Mouse (Mus musculus) left cerebral cortex, postnatal 36 days (tissue): Measurements from ENCODE around the gene Nfatc2. TPM values are rescaled to one million over a fixed set of nuclear protein-coding genes. Genes with fewer than 3 reads are reported as not detected.

Source experiments
- DNase-seq, 2 experiments: peaks; one replicate each; pipeline ENCODE4 v3.0.0; 2021 to 2022; ENCODE audit warnings: low spot score in 2 of 2, mixed read lengths in 1 of 2
- intact Hi-C: fragments of 180-260 bp; cut with DNase I; formaldehyde crosslinking; loops from one replicate; pipeline ENCODE4 v1.15.1; 2025
- total RNA-seq, 2 experiments: library from RNA; stranded (reverse); gene quantifications; 2 replicates each; pipeline ENCODE4 v1.2.3; 2021

Gene Nfatc2
- total RNA-seq, 2 experiments from 2014 or later = 9.5 to 12.5 TPM

DNA sequence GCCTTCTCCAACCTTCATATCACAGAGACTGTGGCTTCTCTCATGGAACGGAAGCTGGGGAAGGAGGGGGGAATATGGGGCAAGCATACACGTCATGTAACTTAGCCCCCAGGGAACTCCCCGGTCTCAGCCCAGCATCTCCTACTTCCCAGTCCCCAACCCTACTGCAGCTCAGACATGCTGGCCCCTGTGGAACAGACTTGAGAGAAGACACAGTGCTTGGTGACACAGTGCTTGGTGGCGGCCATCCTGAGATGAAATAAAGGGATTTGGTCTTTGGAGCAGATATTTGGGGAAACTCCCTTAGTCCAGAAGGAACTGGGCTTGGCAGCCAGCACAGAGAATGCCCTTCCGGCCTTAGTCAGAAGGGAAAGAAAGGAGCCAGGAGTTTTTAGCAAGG lies 87.3 kb downstream of the Nfatc2 start:
- intact Hi-C loops = no loop called here
- no peak for DNase-seq

DNA sequence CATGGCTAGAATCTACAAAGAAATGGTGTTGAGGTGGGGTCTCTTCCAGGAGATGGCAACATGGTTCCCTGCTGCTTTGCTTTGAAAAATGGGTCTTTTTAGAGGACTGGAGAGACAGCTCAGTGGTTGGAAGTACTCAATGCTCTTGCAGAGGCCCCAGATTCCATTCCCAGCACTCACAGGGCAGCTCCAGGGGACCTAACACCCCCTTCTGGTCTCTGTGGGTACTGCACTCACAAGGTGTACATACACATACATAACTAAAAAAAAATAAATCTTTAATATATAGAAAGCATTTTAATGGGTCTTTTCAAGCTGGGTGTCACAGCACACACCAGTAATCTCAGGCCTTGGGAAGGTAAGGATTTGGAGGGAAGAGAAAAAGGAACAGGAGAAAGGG lies 89.9 kb downstream of the Nfatc2 start:
- no peak for DNase-seq
- intact Hi-C loops = no loop called here

- intact Hi-C loops = no loop called here
- DNase-seq = no peak
Observed at GRCm38 (mm10) chr2:168508469-168509198, 92.8 kb downstream of the Nfatc2 start.

DNA sequence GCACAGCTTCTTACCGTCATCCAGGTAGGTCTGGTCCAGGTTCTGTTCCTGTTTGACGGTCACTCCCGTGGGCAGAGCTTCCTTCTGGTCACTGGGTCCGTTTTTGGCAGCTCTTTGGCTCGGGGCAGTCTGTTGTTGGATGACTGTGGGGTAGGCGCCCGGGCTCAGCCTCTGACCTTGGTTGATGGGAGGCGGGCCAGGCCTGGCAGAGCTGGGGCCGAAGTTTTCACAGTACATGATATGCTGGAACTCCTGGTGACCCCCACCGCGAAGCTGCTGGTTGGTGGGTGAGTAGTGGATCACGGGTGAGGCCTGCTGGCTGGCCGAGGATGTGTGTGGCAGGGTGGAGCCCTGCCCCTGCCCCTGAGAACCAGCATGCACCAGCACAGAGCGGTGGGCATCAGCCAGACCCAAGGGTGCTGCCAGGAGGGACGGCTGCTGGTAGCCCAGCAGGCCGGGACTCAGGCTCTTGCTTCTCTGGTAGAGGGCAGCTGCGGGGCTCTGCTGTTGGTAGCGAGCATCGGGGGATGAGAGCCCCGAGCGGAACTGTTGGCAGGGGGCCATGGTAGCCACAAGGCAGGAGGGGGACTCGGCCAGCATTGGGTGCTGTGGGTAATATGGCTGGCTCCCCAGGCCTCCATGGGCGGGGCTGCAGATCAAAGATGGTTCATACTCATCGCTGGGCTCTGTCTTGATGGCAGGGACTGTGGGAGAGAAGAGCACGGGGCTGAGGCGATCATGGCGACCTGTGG lies 96.8 kb downstream of the Nfatc2 start:
- DNase-seq = no peak
- intact Hi-C loops = no loop called here

DNA sequence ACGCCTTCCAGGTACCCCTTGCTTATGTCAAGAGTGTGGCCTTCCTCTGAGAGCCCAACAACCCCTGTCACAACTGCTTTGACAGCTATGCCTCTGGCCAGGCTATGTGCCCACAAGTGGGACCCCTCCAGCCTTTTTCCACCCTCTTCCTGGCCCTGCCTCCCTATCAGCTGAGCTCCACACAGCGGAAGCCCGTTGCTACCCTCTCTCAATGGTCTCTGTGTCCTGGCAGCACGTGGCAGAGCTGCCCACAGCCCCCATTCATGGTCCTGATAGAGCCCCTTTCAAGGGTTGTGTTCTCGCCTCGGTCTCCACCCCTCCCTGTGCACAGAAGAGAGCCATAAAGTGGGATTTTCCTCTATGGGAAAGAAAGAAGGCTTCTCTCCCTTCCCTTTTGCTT lies 97.7 kb downstream of the Nfatc2 start:
- intact Hi-C loops = no loop called here

DNA sequence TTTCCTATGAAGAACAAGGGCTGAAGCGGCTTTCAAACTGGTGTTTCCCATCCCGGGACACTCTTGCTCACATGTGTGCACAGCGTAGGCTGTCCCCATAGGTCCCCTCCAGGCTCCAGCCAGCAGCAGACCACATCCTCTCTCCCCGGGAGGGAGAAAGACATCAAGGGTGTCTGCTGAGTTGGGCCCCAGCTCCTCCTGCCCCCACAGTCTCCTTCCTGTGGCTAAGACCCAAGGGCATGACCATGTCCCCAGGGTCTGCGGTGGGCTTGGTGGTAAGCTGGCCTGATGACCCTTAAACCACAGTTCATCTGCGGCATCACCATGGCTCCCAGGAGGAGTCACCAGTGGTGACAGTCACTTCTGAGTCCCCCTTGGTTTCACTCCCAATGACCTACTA lies 100.7 kb downstream of the Nfatc2 start:
- intact Hi-C loops = no loop called here
- no peak for DNase-seq

More for the DNA sequence above, 97.7 kb downstream of the Nfatc2 start:
- no peak for DNase-seq

DNA sequence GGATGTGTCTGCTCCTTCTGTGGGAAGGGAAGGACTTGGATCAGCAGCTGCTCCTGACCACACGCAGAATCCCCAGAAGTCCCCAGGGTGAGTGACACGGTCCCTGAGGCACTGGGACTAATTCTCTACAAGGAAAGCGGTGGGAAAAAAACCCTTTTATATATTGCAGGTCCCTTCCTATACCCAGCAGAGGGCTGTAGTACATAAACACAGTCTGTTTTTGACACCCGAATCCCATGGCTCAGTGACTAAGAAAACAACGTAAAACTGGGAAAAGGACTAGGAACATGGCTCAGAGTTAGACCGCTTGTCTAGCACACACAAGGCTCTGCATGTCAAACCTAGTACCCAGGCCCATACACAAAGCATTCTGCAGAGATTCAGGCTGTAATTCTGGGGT lies 101.2 kb downstream of the Nfatc2 start:
- intact Hi-C loops = no loop called here
- DNase-seq = no peak

DNA sequence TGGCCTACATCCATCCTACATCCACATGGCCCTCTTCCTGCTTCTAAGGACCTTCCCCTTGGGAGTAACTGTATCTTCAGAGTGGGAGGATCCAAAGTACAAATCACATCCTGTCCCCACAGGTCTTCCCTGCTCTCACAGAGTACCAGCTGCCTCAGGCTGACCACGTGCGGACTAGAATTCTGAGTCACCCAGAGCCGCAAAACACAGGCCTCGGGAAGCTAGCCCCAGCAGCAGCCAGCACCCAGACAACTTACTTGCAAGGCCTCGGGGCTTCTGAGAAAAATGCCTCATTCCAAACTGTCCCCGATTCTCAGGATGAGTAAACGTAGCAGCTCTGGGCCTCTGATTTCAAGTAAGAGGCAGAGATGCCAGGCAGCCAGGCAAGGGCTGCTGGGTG lies 109.7 kb downstream of the Nfatc2 start:
- peak; percentile 40 for DNase-seq
- intact Hi-C loops = no loop called here

DNA sequence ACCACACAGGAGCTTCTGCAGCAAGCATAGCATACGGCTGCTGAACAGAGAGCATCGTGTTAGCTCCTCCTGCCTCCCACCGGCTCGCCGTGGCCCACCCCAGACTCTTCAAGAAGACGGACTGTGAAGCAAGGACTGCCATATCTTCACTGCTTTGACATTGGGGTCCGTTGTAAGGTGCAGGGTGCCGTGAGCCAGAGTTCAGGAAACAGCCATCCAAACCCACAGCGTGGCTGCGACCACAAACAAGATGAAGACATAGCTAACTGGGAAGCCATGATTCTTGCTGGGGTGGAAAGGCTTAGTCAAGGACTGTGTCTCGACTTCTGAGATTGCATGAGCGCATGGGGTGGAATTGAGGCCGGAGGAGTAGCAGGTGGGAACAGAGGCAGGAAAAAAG lies 111.5 kb downstream of the Nfatc2 start:
- DNase-seq = no peak
- intact Hi-C loops = no loop called here

DNA sequence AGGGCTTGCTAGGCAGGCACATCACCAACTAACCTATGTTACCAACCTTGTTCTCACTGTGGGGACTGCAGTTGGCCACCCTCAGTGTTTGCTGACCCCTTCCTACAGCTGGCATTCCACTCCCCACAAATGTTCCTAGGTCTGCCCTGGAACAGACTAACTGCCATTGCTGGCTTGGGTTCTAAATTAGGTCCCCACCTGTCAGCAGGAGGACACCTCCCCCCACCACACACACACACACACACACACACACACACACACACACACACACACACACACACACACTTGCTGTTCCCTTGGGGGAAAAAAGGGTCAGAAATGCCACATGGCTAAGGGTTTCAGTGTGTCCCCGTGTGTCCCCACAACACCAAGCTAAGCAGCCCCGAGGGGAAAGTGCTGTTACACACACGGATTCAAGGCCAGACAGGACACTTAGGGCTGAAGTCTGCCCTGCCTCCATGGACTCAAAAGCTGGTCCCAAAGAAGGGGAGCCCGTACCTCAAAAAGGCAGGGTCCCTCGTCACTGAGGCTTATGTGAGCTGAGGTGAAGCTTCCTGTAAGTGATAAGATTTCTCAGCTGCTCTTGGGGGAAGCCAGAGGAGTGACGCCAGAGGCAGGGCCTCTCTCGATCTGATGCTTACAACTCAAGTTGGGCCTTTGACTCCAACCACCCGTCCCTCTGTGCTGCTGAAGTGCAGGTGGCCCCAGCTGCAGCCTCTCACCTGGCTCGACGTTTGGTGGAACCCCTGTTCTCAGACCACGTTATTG lies 113.1 kb downstream of the Nfatc2 start:
- DNase-seq = no peak
- intact Hi-C loops = no loop called here

GRCm38 (mm10) chr2:168481121-168481520 lies 120.3 kb downstream of the Nfatc2 start:
- intact Hi-C loops = no loop called here
- no peak for DNase-seq

DNA sequence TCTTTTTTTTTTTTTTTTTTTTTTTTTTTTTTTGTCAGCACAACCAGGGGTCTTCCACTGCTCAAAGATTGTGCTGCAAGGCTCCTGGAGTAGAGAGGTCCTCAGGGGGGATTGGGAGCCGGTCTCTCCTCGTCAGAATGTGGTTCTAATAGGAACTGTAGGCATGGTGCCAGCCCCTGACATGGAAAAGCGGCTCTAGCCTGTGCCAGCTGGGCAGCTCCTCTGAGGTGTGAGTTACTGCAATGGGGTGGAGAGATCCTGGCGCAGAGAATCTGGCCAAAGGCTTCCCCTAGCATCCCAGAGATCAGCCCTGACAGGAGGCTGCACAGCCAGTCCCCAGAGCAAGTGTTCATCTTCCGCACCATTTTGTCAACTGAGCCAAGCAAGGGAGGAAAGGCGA lies 120.8 kb downstream of the Nfatc2 start:
- intact Hi-C loops = no loop called here
- DNase-seq = no peak

DNA sequence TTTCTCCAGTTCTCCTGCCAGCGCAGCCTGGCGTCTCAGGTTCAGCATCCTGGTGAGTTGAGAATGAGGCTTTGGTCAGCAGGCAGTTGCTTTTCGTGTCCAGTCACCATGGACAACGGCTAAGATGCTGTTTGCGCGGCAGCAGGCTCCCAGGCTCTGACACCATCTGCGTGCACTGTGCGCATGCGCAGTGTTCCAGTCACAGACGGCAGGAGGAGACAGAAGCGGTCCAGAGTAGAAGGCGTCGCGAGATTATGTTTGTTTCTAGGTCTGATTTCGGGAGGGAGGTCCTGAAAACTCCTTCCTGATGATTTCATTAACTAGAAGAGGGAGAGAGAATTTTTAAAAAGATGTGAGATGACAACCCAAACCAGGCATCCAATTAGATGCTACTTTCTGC lies 121.5 kb downstream of the Nfatc2 start:
- intact Hi-C loops = no loop called here
- DNase-seq = peak; percentile 78 to 82

DNA sequence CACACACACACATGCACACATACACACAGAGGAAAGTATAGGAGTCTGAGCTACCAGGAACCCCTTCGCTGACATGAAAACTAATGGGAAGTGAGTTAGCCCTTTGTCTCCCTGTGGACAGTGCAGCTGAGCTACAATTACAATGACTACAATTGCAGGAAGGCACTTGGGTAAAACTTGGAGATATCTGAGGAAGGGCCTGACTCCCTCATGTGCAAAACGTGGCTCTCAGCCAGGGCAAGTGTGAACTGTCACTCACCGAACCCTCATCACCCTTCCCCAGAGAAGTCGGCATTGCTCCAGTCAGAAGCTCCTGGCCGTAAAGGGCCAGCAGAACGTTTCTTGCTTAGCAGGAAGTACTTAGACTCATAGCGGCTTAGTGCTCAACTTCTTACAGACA lies 123.0 kb downstream of the Nfatc2 start:
- no peak for DNase-seq
- intact Hi-C loops = no loop called here

DNA sequence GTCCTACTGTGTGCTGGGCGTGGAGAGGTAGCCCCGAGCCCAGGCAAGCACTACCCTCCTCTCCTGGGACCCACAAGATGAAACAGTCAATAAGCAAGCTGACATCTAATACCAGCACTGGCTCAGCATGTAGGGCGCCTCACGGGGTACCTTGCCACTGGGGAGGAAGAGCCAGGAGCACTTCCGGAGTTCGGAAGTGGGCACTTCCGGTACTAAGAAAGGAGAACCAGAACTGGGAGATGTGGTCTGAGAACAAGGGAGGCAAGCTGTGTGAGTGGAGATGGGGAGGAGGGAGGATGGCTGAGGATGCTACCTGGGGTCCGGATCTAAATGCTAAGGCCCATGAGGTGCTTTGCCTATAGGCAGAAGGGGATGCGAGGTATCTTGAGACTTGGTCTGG lies 128.0 kb downstream of the Nfatc2 start:
- no peak for DNase-seq
- intact Hi-C loops = no loop called here

DNA sequence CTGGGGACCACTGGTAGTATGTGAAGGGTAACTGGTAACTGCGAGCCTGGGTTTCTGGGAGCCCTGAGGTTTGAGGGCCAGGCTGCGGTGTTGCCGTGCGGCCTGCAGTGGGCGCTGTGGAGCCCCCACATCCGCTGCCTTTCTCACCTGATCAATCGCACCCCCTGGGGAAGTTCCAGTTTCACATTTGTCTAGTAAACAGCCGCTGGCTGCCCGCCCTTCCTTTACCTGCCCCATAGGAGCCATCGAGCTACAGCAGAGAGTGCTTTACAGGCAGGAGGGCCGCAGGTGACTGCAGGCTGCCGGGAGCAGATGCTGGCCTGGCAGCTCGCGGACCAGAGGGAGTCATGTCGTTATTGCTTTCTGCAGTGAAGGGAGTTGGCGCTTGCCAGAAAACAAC lies 128.6 kb downstream of the Nfatc2 start:
- DNase-seq = peak; percentile 28 to 33

GRCm38 (mm10) chr2:168469032-168469431 lies 132.4 kb downstream of the Nfatc2 start:
- intact Hi-C loops = loop anchor here (1.0 kb wide), 1 partner anchor 159 kb away; no protein-coding TSS in a partner anchor
- DNase-seq = peak; percentile 62 to 72

More for the DNA sequence above, 128.6 kb downstream of the Nfatc2 start:
- intact Hi-C loops = no loop called here

- no peak for DNase-seq
- intact Hi-C loops = no loop called here
Observed at GRCm38 (mm10) chr2:168467166-168467565, 134.3 kb downstream of the Nfatc2 start.

DNA sequence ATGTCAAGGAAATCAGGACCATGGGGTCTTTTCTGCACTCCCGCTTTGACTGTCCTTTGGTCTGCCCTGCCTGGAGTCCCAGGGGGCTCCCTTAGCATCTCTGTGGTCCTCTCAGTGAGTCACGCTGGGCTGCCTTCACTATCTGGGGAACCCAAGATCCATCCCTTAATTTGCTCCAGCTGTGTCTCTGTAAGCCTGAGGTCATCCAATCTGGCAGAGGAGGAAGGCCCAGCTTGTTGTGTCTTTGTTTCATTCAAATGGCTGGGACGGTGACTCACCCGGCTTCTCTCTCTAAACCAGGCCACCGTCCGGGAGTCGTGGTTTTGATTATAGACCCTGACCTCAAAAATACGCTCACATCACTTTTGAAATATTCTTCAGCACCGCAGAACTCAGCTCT lies 135.4 kb downstream of the Nfatc2 start:
- no peak for DNase-seq
- intact Hi-C loops = no loop called here

DNA sequence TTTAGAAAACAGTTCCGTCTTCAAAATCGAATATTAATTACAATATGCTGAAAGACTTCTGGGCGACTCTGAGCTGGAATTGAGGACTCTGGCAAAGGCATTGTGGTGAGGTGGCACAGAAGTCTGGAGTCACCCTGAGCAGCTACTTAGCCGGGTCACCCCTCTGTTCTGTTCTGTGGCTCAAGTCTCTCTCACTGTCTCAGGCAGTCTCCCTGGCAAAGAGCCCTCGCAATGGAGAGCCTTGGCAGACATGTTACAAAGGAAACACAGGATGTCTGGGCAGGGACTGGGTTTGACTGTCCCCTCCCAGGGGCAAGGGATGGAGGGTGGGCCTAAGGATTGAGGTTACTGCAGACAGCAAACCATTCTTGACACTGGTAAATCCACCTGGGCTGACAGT lies 135.8 kb downstream of the Nfatc2 start:
- no peak for DNase-seq
- intact Hi-C loops = no loop called here

DNA sequence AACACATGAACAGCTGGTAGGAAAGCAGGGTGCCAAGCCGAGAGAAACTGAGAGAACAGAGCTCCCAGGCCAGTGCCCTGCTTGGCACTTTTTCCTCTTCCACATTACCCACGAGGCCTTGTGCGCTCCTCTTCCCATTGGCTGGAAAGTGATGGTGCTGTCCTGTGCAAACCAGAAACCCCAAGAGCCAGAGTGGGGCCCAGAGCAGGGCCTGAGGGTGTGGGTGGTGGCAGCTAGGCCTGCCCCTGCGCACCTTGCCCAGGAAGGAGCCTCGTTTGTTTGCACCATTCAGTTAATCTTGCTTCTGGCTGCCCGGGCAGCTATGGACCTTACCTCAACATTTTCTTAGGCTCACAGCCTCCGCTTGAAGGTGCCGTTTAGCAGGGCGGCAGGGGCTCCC lies 139.6 kb downstream of the Nfatc2 start:
- DNase-seq = no peak
- intact Hi-C loops = no loop called here
